Mouse (Mus musculus) kidney, postnatal 14 days (tissue): Measurements from ENCODE around the gene Egln2.

ENCODE experiments used
- DNase-seq: peaks from one replicate; pipeline ENCODE4 v3.0.0; 2022; ENCODE audit warnings: mixed read lengths

Gene Egln2

DNA sequence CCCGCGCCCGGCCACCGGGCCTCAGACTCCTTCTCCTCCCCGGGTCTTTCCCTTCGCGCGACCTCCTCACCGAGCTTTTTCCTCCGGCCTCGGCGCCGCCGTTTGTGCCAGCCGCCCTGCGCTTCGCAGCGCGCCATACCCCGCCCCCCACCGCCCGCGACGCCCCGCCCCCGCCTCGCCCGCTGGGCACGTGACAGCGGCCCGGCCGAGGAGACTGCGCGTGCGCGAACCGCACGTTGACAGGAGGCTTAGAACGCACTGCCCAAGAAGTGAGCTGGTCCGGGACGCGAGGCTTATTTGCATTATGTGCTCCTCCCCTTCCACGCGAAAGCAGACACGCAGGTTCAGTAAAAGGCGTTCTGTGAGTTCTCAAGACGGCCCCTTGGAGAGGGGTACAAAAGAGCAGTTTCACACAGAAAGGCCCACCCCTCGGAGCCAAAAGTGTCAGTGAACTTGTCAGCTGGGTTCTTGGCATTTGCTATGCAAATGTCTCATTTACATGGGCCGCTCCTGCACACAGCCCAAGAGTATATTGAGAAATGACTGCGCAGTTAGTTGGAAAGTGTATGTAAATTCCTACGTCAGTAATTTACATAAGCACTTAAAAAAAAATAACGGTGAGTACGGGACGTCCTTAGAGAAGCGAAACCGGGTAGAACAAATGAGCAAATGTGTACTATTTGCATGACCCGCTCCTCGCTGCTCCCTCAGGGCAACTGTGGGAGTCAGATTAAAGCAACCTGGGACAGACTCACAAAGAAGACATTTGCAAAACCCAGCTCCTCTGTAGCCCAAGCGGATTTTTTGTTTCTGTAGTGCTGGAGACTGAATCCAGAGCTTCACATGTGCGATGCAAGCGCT, at the start of gene Egln2:
Egln2 (minus strand) TSS at position 189 of the 861 bp plus-strand sequence.
- DNase-seq, result peak; percentile 97

- no peak for DNase-seq
Observed at GRCm38 (mm10) chr7:27212626-27213025, 46.0 kb upstream of the Egln2 start.

GRCm38 (mm10) chr7:27203730-27204449, 37.3 kb upstream of the Egln2 start:
- peak; percentile 28 for DNase-seq

- DNase-seq, result no peak
Observed at GRCm38 (mm10) chr7:27198779-27199178, 32.2 kb upstream of the Egln2 start.

DNA sequence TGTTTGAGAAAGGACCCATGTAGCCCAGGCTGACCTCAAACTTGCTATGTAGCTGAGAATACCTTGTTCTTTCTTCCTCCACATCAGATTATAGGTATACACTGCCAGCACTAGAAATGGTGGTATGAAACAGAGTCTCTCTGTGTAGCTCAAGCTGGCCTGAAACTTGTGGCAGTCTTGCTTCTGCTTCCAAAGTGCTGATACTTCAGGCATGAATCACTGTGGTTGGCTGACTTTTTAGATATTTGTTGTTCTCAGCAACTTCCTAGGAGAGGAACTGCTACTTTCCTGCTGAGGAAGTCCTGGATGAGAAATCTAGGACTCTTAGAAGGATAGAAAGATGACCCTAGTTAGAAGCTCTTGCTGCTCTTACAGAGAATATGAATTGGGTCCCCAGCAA, 31.8 kb upstream of the Egln2 start:
- DNase-seq, result no peak

- no peak for DNase-seq
Observed at GRCm38 (mm10) chr7:27197634-27198033, 31.0 kb upstream of the Egln2 start.

DNA sequence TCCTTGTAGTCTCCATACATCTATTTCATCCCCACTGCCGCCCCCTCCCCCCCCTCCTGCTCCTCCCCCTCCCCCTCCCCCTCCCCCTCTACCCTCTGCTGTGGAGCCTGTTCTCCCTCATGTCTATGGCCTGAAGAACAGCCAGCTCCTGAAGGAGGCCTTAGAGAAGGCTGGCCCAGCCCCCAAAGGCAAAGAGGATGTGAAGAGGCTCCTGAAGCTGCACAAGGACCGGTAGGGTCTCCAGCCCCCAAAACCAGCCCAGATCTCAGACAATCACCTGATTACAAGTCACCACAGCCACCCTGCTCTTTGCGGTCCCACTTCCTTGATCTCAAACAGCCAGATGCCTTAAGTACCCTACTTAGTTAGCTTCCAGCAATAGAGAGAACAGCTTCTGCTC, 30.5 kb upstream of the Egln2 start:
- no peak for DNase-seq

DNA sequence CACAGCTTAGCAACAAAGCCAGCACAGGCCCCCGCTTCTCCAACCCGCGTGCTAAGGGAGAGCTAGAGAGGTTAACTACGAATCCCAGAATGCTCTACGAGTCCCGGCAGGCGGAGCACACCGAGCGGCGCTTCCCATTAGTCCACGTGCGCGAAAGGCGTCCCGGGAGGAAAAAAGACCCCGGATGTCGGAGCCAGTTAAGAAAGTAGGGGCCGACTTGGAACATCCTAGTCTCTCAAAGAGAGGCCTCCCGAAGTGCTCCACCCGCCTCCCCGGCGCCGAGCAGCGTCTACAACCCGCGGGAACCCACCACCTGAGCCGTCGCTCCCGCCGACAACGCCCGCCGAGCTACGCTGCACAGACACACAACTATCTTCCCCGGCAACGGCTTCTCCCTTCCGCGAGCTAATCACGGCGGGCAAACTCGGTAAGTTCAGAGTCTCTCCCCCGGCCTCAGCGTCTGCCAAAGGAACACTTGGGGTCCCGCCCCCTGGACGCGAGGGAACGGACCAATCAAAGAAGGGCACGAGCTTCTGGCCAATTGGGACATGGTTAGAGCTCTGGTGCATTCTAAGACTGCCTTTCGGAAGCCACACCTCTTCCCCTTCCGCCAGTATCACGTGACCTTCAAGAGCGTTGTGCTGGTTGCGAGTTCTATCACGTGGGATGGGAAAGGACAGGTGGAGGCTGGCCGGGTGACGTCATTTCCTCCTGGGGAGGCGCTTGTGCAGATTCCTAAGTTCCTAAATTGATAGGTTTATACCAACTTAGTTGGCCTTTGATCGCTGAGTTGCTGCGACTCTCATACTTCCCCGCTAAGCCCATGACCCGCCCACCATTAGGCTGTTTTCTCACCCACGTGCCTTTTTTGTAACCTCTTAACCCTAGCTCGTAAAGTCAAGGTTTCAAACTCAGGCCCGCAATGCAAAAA, 29.3 kb upstream of the Egln2 start, which contains the start of the genes BC024978 and Snrpa:
BC024978 (plus strand) TSS at position 101 of the 931 bp plus-strand sequence.
Snrpa (minus strand) TSS at position 591 of the 931 bp plus-strand sequence.
- DNase-seq, result peak; percentile 99

DNA sequence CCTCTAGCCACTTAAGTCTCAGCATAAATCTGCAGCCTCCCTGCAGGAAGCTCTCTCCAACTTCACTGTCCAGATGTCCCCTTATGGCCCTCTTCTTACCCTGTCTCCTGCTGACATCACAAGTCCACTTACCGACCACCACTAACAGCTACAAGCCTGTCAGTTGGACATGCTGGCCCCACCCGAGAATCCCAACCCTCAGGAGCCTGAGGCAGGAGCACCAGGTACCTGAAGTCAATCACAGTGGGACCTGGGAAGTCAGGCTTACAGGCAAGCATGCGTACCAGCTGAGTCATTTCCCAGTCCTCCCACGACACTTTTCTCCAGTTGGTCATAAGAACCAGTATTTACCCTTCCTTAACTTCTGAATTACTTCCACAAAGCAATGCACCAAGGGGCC, 27.1 kb upstream of the Egln2 start:
- DNase-seq, result no peak

DNA sequence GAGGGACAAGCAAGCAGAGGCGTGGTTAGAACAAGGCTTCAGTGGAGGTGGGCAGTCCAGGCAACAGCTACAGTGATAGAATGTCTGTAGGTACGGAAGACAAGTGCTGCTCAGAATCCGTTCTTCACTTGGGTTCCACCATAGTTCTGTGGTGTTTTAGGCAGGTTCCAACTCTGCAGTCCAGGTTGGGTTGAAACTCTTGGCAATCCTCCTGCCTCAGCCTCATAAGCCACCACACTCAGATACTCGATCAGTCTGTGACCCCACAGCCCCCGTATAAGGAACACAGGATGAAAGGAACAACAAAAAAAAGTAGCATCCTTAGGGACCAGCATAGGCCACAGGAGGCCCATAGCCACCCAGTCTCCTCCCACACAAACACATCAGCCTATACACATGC, 25.8 kb upstream of the Egln2 start:
- no peak for DNase-seq

DNA sequence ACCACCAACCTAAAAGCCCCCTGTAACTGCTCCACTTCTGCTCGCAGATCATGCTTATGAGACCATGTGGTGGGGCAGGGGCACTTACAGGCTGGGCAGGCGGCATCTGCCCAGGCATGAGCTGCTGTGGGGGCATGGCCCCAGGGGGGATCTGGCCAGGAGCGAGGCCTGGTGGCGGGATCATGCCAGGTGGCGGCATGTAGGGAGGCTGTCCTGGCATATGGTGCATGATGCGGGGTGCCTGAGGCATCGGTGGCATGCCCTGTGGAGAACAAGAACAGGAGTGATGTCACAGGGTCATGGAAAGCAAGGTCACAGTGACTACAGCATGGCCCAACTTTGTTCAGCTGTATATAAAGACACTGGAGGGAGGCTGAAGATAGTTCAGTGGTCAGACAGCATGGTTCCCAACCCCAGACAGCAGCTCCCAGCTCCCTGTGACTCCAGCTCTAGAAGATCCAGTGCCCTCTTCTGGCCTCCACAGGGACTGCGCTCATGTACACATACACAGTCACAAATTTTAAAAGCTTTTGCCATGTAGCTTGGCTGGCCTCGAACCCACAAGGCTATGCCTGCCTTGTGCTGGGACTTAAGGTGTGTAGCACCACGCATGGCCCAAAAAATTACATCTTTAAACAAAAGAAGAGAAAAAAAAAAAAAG, 22.8 kb upstream of the Egln2 start:
- no peak for DNase-seq

GRCm38 (mm10) chr7:27185986-27186385, 19.4 kb upstream of the Egln2 start:
- no peak for DNase-seq

GRCm38 (mm10) chr7:27184964-27185363, 18.4 kb upstream of the Egln2 start:
- no peak for DNase-seq

DNA sequence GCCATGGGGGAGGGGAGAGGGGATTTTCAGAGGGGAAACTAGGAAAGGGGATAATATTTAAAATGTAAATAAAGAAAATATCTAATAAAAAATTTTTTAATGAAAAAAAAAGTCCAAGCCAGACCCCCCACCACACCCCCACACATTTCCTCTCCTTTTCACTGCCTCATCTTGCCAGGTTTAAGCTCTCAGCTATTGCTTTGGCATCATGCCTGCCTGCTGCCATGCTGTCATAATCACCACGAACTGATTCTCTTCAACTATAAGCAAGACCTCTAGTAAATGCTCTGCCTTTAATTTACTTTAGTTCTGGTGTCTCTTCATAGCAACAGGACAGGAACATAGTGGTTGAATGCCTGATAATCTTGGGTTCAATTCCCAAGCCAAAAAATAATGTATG, 15.9 kb upstream of the Egln2 start:
- DNase-seq, result no peak

DNA sequence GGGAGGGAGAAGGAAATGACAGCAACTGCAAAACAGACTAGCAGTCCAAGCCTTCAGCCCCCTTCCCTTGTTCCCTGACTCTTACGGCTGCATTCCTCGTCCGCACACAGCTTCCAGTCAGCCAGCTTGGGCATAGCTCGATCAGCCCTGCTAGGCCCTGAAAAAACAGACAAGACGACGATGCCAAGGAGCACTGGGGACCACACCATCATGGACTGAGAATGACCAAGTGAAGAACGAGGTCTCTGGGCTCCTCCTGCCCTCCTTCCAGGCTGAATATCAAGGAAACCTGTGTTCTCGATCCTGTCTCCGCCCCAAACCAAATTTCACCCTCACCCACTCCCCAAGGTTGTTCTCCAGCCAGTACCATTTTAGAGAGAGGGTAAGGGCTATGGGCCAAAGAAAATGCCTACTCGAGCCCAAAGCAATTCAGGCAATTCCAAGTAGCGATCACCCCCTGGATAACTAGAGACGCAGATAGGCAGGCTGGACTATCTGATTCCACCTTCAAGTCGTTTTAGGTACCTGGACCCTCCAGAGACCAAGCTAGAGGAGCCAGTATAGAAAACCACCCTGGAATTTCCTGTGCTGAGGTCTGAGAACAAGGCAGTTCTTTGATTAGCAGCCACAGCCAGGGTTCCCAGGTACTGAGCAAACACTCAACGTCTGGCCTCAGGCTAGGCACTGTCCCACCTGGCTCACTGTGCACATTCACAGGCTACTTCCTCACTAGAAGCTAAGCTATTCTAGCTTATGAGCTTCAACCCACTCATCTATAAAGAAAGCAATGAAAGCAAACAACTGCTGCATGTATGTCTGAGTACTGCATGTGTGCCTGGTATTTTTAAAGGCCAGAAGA, 14.5 kb upstream of the Egln2 start, which contains the start of the genes Gm21983 and Mia:
Gm21983 (minus strand) TSS at position 250 of the 859 bp plus-strand sequence.
Mia (minus strand) TSS at position 321 of the 859 bp plus-strand sequence.
- DNase-seq, result no peak

GRCm38 (mm10) chr7:27180036-27180435, 13.4 kb upstream of the Egln2 start:
- DNase-seq, result peak; percentile 88

DNA sequence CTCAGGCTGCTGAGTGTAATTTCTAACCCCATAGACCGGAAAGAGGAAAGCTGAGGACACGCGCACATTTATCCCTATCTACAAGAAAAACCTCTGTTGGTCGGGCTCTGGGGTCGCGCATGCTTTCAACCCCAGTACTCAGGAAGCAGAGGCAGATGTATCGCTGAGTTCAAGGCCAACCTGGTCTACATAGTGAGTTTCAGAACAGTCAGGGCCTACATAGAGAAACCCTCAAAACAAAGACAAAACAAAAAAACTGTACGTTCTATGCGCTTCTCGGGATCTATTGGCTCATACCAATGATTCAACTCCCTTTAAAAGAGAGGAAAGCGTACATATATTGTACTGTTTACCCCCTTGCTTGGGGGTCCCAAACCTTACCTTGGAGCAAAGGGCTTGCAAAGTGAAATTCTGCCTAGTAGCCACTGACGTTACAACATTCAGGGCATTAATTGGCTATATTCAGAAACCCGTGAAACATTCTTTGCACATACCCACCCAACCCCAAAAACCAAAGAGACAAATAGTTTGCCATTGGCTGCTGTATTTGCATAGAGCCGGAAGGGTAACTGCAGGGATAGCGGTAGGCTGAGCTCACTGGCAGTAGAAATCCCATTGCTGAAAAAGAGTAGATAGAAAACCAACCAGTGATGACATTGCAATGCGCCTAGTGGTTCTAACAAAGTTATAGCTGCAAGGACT, 12.8 kb upstream of the Egln2 start:
- no peak for DNase-seq

DNA sequence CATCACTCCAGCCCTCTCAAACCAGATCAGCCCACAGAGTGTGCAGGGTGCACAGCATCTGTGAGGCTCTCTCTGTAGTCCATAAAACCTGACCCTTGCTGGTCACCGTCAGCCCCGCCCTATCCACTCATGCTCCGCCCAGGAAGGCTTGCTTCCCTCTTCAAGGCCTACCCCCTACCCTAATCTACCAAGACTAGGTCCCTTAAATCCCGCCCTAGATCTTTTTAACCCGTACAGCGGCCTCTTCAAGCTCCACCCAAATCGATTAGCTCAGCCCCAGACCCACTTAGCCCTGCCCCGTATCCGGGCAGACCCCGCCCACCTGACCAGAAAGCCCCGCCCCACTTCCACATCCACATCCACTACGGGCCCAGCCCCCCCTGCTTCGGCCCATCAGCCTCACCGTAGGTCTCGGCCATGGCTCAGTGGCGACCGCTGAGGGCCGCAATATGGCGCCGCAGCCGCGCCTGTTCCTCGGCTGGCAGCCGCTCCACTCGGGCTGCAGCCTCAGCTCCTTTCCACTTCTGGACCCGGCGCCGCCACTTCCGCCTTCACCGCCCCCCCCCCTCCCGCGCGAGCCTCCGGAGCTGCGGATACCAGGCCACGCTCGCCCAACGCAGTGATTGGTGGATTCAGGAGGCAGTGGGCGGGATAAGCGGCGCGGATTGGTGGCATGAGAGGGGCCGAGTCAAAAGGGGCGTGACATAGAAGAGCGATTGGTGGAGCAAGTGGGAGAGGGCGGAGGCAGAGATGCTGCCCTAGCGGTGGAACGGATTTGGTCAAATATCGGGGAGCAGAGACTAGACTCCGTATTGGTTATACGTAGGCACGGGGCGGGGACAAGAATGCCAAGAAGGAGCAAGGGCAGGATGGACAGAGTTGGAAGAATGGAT, 12.0 kb upstream of the Egln2 start, which contains the start of gene Rab4b:
Rab4b (minus strand) TSS at position 573 of the 893 bp plus-strand sequence.
- DNase-seq, result peak; percentile 100

DNA sequence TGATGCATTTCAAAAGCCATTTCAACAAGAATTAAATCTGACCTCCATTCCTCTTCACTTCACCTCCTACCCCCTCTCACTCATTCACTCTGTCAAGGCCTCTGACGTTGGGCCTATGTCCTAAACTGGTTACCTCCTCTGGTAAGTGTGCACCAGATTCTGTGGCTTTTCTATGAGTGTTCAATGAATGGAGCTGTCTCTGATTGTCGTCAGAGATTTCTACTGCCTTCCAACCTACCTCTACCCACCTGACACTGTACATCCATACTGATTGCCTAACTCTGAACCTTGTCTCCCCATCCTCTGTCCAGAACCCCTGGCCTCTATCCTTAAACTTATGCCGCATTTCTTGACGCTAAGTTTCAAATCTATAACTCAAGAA, 11.3 kb upstream of the Egln2 start:
- DNase-seq, result no peak
